Mouse (Mus musculus) heart, postnatal 0 days (tissue): ENCODE results near the gene Celf2.

ENCODE experiments used
- CTCF ChIP-seq: IDR thresholded peaks from 2 replicates; pipeline ENCODE4 v1.5.1; 2016; ENCODE audit warnings: antibody characterized with exemption, control low read depth, low read depth
- EP300 ChIP-seq: IDR thresholded peaks from 2 replicates; pipeline ENCODE4 v1.6.1; 2016; ENCODE audit warnings: antibody characterized with exemption, low read depth

DNA sequence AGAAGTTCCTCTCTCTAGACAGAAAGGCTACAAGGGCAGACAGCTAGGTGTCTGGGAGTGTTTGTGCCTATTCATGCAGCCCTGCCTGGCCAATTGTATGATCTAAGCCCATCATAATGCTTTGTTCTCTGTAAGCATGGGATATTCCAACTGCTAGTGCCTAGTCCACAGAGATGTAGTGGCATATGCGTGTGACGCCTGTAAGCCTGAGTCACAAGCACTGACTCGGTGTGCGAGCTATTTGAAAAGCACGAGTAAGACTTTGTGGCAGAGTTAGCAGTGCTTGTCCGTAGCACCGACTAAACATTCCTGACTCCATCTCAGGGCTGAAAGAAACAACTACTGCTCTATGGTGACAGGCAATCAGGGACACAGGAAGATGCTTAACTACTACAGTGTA is 960.1 kb downstream of the Celf2 start:
- TF ChIP-seq CTCF (no peak), EP300 (no peak)
